Mouse (Mus musculus): ENCODE measurements around the gene Kdm4a. TPM values are rescaled to one million over a fixed set of nuclear protein-coding genes. Genes with fewer than 3 reads are reported as not detected.

Kdm4a gene
- total RNA-seq, 4 experiments from 2014 or later, result 23.7 to 24.5 (median 24.1) TPM

DNA sequence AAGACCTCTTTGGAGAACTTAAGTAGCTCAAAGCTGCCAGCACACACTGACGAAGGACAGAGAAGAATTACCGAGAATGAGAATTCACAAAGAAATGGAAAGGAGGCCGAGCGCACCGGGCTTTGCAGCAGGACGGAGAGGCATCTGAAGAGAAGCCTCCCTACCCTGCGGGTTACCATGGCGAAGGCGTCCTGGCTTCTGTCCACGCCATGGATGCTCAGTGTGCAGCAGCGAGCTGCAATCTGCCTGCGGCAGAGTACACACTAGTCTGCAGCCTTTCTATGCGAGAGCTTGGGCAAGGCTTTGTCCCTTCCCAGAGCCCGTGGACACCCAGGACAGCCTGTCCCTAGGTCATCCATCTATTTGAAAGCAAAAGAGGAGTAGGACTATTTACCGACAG is 23.3 kb downstream of the Kdm4a start:
- no peak for DNase-seq (ENCODE audit: low spot score)

DNA sequence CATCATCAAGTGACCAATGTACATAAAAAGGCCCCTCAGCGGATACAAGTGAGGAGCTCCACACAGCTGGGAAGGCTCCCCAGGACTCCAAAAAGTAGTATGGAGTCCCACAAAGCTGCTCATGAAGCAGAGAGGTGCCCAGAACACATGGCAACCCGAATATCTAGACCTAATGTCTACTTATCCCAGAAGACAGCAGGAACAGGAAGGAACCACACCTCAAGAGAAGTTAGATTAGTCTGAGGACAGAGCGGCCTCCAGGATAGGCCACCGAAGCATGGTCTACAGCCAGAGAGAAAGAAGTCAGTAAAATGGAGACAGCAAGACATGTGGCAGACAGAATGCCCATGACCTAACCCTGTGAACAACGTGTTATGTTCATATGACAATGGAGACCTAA is 25.0 kb downstream of the Kdm4a start:
- DNase-seq (ENCODE audit: low spot score), result no peak

DNA sequence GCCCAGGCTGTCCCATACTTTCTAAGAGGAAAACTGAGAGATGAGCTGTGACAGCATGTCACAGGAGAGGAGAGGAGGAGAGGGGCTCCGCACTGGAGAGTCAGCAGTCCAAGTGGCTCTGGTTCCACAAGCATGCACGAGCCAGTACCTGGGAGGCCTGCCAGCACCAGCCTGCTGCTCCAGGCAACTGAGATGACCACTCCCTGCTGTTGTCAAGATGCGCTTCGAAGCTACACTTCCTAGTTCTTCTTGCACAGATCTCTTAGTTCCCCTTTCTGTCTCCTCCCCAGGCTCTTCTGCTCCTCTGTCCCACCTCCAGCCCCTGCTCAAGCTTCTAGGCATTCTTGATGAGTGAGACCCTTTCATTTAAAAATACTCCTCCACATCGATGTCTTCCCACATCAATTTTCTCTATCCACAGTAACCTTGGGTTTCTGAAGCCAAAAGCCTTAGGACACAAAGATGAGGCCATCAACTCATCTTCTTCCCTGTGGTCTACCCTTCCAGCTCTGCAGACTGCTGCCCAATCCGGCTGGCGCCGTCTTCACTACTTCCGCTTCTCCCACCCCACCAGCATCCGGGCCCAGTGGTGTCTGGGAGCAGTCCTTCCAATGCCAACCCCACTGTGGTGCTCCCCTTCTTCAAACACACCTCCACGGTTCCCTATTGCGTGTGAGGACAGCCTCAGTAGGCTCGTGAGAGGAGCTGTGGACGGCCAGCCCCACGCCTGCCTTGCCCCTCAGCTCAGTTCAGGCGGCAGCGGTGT is 27.6 kb downstream of the Kdm4a start:
- peak; percentile 50 for DNase-seq (ENCODE audit: low spot score)

DNA sequence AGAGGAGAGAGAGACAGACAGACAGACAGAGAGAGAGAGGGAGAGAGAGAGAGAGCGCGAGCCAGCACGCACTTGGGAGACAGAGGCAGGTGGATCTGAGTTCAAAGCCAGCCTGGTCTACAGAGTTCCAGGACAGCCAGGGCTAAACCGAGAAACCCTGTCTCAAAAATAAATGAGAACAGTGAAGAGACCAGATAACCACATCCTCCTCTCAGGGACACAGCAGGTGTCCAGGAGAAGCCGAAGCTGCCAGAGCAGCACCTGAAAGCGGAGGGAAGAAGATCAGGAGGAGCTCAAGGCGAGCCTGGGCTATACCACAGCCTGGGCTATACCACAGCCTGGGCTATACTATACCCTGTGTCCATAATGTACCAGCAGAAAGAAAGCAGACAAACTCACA is 29.0 kb downstream of the Kdm4a start:
- DNase-seq (ENCODE audit: low spot score), result no peak

DNA sequence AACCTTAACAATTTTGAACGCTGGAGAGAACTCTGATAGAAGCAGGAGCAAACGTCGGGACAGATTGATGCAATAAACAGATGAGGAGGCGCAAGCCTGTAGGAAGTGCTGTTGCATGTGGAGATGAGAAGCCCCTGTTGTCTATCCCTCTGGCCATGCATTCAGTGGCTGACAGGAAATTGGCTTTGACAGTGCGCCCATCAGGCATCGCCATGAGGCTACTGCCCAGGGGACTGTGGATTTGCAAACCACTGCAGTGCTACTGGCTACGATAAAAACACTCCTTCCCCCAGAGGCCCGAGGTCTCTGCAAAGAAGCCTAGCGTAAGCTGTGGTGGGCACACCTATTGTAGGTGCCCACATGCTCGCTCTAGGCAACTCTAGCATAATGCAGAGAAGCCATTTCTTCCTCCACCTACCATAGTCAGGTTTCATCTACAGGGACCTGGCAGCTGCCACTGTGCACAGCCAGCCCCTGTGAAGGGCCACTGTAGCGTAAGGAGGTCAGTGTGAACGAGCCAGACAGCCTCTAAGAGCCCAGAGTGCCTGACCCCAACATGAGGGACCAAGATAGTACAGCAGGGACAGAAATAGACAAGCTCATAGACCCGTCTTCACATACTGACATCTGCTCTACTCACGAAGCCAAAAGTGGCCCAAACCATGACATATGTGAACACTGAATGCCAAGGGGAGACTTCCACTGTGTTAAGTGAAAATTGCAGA is 29.7 kb downstream of the Kdm4a start:
- peak; percentile 25 for DNase-seq (ENCODE audit: low spot score)

DNA sequence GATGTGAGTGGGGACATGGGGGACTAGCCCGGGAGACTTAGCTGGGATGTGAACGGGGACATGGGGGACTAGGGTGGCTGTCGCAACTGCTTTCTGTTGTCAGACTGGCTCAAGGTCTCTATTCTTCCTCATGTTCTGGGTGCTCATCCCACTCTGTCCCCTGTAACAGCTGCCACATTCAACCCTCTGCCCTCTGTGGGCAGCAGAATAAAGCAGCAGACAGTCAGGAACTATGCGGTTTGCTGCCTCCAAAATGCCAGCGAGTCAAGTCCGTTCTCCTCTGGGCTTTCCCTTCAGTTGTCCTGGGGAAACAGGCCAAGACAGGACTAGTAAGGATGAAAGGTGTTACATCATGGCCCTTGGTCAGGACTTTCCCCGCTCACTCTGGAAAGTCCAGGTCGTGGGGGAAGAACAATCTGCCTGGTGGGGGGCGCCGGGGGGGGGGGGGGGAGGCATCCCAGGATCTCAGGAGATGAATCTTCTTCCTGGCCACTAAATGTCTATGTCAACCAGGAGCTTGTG is 30.7 kb downstream of the Kdm4a start:
- no peak for DNase-seq (ENCODE audit: low spot score)

DNA sequence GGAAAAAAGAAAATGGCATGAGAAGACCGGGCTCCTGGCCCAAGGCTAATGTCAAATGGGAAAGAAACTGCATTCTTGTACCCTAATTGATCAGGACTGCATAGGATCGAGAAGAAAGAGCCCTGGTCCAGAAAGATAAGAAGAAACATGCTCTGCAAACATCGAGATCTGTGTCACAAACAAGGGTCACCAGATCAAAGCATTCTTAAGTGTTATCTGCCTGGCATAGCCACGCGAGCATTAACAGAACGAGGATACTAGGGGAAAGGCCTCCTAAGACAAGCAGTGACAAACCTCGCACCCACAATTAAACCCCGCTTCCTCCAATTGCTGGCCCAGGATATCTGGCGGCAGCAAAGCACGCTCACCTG is 31.5 kb downstream of the Kdm4a start:
- no peak for DNase-seq (ENCODE audit: low spot score)

DNA sequence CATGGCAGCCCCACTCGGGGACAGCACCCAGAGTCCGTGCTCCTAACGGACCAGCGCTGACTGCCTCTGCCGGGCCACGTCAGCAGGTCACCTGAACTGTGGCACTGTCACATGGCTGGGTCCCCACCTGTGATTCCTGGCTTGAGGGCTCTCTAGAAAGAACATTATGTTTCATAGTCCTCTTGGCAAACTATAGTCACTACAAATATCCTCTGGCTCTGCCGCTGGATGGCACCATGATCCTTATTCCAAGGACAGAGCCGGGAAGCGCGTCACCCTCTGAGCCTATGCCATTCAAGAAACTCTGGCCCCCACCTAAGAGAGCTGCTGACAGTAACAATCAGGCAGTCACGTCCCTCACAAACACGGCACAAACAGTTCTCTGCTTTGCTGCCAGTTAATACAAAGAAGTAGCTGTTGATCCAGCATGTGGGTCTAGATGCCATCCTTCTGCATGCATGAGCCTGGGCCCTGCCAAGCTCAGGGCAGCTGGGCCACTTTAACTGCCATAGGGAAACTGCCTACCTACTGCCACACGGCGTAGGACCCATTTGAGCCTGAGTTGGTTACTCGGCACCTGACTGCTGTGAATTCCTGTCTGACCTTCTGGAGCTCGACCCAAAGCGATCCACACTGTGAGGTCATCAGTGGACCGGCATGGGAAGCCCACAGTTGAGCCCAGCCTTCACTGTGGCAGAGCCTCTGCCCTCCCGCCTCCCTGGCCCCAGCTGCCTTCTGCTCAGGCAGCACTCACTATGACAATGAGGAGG is 32.1 kb downstream of the Kdm4a start:
- peak; percentile 73 for DNase-seq (ENCODE audit: low spot score)

DNA sequence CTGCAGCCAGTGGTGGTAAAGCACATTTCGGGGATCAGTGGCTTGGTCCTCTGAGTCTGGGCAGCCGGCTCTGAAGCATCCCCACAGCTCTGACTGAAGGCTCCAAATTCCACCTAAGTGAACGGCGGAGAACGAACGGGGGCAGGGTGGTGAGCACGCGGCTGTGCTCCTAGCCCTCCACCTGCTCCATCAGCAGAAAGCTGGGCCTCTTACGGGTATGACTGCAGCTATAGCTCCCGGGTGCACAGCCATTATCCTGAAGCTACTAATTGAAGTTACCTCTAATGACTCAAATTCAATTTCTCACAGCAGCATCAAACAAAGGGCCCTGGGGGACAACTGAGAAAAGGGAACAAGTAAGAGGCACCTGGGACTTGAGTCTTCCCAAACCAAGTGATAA is 32.8 kb downstream of the Kdm4a start:
- DNase-seq (ENCODE audit: low spot score), result no peak

DNA sequence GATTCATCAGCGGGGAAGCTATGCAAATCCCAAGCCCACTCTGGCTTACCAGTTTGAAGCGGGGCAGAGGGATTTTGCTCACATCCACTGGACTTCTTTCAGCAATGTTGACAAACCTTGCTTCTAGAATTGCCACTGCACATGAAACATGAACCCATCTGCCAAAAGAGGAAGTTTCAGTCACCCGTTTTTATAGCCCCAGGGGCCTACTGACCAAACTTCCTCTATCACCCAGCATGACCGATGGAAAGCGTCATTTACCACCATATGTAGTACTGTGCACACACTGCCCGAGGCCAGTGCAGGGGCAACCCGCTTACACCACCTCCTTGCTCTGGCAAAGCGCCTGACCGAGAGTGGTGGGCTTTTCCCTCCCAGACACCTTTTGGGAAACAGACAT is 35.5 kb downstream of the Kdm4a start:
- no peak for DNase-seq (ENCODE audit: low spot score)

DNA sequence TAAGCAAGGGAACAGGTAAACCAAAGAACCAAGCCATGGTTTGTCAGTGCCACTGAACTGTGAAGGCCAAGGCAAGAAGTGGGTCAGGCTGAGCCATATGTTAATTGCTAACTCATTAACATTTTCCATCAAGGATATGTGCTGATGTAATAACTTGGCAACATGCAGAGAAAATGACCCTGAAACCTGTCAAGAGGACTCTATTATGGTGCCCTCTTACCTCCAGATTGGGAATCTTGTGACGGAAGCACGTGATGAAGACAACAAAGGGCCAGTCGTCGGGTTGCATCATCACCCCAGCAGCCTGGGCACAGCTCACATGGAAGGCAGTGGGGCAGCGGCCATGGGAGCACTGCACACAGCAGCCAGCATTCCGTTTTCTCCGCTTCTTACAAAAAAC is 36.2 kb downstream of the Kdm4a start:
- no peak for DNase-seq (ENCODE audit: low spot score)

DNA sequence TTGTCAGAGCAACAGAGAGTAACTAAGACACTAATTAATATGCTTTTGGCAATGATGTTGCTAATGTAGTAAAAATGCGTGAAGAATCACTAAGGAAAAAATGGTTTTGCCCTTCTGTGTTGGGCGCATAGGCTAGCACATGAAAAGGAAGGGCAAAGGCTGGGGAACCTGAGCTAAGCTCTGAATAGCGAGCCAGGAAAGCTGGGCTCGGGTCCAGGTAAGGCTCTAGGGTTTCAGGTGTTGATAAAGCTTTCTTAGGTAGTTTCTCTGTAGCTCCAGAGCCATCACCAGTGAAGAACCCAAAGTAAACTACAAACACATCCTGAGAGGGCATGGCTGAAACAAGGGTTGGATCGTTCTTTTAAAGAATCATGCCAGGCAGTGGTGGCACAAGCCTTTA is 38.3 kb downstream of the Kdm4a start:
- DNase-seq (ENCODE audit: low spot score), result no peak

DNA sequence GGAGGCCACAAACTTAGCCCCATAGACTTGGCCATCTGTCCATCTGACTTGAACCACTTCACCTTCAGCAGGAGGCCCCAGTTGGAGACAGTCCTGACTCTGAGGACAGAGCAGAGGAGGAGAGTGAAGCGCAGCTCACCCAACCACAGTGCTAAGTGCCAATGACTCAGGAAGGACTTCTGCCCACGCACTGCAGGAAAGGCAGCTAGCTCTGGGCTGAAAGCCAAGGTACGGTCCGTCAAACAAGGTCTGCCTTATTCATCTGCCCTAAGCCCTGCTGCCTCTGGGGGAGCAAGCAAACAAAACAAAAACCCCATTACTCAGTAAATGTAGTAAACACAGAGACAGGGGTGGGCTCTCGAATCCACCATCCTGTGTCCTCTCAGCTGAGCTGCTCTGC is 41.0 kb downstream of the Kdm4a start:
- DNase-seq (ENCODE audit: low spot score), result peak; percentile 71

DNA sequence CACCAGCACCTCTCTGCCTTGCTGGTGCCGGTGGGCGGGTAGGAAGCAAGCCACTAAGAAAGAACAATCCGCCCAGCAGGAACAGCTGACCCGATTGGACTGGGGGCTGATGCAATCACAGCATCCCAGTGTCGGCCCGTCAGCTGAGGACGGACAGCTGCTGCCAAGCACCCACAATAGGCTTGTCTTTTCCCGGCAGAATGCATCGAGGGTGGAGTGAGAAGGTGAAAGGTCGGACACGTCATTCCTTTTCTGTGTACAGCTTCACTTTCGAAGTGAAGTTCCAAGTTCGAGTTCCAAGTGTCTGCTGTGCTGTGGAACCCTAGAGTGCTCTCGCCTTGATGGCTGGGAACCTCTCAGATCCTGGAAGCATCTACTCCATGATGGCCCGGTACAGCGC is 42.0 kb downstream of the Kdm4a start:
- no peak for DNase-seq (ENCODE audit: low spot score)

DNA sequence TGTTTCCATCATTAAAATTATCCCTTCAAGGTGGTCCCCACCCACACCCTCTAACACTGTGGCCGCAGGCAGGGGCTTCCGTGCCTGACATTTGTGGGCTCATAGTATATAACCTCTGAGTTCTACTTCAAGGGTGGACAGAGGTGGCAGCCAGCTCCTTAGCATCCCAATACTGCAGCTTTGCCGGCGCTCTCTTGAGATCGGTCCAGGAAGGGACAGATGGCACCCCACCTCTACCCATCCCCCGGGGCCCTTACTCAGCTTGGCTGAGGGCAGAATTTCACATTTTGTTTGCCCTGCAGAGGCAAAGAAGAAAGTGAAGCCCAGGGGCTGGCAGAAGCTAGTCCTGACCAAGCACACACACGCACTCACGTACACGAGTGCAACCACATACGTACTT is 42.5 kb downstream of the Kdm4a start:
- DNase-seq (ENCODE audit: low spot score), result no peak

DNA sequence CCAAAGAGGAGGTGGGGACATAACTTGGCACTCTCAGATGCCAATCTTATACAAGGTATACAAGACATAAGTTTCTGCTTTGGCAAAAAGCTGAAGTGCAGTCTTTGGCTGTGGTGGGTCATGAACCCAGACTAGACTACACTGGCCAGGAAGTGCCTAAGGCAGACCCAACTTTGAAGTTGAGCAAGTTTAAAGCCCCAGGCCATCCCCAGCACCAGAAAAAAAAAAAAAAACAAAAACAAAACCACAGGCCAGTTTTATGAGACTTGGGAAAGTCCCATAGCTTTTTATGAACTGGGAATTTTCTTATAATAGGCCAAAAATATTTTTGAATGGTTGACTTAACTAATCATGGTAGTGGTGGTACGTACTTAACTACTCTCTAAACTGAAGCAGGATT is 44.4 kb downstream of the Kdm4a start:
- no peak for DNase-seq (ENCODE audit: low spot score)

DNA sequence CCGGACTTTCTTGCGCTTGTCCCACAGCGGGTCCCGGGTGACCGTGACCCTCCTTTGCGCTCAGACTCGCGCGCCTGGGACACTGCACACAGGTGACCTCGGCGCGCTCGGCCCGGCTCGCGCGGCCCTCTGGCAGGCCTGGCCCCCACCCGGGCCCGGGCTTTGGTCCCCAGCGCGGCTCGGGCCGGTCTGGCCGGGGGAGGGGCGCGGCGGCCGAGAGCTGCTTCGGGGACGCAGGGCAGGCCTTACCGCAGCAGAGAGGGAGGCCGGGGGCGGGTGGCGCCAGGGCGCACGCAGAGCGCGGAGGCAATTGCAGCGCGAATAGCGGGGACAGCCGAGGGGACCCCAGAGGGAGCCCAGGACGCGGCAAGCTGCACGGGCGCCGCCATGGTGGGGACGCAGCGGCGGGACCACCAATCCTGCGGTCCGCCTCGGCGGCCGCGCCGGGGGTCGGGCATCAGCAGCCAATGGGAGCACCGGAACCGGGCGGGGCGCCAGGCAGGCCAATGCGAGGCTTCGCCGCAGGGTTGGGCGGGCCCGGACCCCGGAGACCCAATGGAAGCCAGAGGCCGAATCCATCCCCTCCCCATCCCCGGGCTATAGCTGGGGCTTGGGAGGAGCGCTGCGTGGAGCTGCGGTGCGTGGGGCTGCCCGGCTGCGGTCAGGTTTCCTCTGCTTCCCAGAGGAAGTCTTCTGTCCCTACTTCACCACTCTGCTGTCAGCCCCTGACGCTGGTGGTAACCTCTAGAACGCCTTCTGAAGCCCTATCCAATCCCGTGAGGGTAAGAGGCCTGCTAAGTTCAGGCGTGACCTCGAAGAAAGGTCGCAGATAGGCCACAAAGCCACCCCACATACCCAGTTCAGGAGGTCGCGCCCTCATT is 45.1 kb downstream of the Kdm4a start, which contains the start of gene St3gal3:
St3gal3 (minus strand) TSS at position 430 of the 881 bp plus-strand sequence.
- peak; percentile 94 for DNase-seq (ENCODE audit: low spot score)

DNA sequence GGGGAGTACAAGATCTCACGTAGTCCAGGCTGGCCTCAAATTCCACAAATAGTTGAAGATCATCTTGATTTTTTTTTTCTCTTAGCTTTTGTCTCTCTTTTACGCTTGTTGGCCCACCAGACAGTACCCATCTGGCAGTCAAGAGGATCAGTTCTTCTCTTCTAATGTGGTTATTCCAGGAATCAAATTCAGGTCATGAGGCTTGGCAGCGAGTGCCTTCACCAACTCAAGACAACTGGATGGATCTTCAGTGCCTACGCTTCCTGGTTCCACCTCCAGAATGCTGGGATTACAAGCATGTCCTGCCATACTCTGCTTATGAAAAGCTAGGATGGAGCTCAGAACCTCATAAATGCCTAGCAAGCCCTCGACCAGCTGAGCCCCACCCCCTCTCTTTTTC is 48.5 kb downstream of the Kdm4a start:
- DNase-seq (ENCODE audit: low spot score), result no peak

DNA sequence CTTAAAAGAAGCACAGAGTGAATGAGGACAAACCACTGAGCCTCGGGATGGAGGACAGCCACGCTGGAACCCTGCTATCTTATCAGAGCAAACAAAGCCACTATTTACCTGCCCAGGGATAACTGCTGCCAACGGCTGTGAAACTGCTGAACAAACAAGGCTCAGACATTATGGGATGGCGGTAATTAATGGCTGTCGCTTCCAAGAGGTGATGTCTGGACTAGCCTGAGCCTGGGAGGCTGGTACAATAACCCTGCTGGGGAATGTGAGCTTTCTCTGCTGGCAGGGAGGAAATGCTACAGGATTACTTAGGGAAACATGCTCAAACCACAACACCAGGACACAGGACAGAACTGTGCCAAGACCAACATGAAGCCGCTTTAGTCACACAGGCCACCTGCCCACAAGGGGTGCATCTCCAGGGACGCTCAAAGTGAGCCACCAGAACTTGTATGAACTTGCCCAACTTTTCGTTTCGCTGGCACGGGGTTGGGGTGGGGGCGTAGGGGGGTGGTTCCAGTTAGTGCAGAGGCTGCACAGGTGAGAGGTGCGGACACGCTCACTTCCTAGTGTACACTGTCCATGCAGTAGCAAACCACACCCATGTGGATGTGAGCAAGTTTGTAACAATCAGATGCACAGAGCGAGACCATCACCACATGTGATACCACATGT is 56.7 kb downstream of the Kdm4a start:
- no peak for DNase-seq (ENCODE audit: low spot score)

DNA sequence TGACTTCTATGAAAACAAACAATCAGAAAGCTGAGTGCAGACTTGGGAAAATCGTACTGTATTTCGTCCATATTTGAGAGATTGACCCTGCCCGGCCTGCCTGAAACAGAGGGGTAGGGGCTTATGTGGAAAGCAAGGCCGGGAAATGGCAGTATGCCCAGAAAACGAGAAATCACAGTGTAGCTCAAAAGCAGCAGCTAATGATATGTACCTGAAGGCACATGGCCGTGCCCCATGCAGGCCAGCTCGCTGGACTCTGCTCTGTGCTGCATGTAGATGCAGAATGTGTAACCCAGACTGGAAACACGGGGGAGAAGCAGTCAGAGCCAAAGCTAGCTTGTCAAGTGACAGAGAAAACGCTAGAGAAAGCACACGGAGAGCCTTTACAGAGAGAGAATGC is 57.8 kb downstream of the Kdm4a start:
- no peak for DNase-seq (ENCODE audit: low spot score)

DNA sequence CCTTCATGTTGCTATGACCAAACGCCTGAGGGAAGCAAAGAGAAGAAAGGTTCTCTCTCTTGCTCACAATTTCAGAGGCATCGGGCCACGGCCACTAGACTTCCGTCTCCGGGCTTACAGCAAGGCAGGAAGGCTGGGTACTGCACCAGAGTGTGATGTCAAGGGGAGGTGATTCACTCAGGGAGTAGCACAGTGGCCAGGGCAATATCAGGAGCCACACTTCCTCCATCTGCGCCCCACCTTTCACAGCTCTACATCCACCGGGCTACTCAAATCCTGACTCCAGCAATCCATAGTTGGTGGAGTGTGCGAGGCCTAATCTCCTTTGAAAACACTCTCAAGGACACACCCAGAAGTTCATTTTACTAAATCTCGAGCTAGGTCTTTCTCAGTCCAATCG is 62.3 kb downstream of the Kdm4a start:
- DNase-seq (ENCODE audit: low spot score), result no peak

Data from heart, adult 8-10 months (tissue).